Mouse (Mus musculus): Measurements from ENCODE around the gene Ucp3. TPM values are rescaled to one million over a fixed set of nuclear protein-coding genes. Genes with fewer than 3 reads are reported as not detected.
A peak's percentile ranks its signal among the peaks of the same experiment; 100 is the strongest.
"Not testable (repeated sequence)": the region's sequence is repeated elsewhere in the genome, so short reads cannot be mapped to it uniquely, and the experiment has no call there.

Ucp3 gene
- total RNA-seq, 2 experiments from 2014 or later, result 15.7 to 43.8 TPM

DNA sequence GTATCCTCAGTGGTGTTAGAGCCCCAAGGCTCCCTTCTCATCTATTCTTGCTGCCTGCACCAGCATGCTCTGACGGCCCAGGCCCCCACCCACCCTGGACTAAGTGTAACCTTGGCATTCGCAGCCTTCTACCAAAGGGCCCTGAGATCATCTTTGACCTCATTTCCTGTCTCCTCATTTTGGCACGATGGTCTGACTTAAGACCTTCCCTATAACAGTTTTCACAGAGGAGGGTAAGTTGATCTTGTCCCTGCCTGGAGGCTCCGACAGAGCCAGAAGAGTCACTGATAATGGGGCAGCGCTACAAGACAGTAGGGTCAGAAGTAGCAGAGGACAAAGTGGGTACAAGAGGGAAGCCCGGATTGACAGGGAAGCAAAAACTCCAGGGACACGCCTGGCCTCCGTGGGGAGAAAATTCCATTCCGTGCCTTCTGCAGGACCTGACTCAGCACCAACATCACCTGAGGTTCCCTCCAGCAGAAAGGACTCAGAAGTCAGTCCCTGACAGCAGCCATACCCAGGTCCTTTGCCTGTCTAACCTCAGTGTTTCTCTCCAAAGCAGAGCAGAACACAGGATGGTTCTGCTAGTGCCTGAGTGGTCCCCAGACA lies 1.2 kb downstream of the Ucp3 start:
- DNase-seq, result no peak

- DNase-seq, result peak; percentile 76 to 84
These were observed 1.9 kb downstream of the Ucp3 start for GRCm38 (mm10) chr7:100474680-100475079.

GRCm38 (mm10) chr7:100479100-100479822 lies 6.5 kb downstream of the Ucp3 start:
- no peak for DNase-seq

GRCm38 (mm10) chr7:100479823-100480164 lies 7.0 kb downstream of the Ucp3 start:
- no peak for DNase-seq

DNA sequence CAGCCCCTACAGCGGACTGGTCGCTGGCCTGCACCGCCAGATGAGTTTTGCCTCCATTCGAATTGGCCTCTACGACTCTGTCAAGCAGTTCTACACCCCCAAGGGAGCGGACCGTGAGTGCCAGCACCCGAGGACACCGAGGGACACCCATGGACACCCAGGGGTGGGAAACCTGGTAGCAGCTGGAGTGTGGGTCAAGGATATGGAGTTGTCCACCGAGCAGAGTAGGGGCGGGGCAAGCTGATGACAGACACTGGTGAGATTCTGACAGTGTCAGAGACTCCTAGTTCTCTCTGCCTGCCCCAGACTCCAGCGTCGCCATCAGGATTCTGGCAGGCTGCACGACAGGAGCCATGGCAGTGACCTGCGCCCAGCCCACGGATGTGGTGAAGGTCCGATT lies 7.4 kb downstream of the Ucp3 start:
- DNase-seq, result no peak

DNA sequence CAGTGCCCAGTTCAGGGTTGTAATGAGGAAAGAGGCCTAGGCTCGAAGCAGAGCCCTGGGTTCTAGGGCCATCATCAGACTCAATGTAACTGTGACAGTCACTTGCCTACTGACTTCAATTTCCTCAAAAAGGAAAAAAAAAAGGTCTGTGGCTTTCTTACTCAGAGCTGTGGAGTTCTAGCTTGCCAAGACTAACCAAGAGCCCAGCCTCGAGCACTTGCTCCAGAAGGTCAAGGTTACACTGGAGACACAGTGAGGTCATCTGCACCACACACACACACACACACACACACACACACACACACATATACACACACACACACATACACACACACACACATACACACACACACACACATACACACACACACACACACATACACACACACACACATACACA lies 9.3 kb downstream of the Ucp3 start:
- DNase-seq, result not testable (repeated sequence)

- no peak for DNase-seq
These were observed 11.7 kb downstream of the Ucp3 start for GRCm38 (mm10) chr7:100484493-100484892.

GRCm38 (mm10) chr7:100487301-100487700 lies 14.5 kb downstream of the Ucp3 start:
- DNase-seq, result no peak

DNA sequence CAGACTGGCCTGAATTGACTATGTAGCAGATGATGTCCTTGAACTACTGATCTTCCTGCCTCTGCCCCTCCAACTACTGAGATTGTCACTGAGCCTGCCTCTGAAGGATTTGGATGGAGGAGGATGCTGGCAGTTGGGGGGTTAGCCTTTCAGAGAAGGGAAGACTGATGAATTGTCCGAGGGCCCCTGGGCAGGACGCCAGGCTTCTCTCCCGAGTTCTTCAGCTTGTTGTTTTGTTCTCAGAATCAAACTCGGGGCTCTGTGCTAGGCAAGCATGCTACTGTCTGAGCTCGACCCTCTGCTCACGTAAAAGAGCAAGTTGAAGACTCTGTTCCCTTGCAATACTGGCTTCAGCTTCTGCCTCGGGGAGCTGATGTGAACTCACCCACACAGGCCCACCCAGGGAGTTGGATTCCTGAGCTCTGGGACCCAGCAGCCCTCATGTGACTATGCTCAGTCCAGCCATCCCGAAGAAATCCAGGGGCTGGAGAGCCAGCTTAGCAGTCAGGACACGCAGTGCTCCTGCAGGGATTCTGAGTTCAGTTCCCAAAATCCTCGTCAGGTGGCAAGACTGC lies 15.8 kb downstream of the Ucp3 start:
- DNase-seq, result no peak

DNA sequence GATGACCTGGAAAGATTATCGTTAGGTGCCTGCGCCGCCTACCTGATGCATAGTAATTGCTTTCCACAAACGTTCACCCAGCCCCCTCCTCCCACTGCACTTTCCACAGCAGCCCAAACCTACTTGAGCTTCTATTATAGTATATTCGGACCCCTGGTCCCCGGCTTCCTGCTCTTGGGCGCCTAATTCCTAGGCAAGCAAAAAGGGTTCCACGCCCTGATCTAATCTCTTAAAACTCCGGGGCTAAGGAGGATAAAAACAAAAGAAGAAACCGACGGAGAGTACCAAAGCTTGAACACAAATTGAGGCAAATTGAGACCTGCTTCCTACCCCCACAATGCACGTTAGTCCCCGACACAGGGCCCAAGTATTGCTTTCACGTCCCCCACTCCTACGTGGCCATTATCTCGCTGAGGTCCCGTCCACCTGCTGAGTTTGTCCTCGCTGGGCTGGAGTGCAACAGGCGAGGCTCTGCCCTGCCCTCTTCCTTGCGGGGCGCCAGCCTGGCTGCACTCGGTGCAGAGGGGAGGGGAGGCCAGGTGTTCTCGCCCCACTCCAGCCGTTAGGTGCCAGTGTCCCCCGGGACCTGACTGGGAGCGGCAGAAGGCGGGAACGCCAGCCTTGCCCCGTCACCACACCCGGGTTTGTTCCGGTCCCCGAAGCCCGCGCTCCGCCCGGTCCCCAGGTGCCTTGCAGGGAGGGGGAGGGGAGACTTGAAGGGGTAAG lies 19.8 kb downstream of the Ucp3 start:
- DNase-seq, result no peak

DNA sequence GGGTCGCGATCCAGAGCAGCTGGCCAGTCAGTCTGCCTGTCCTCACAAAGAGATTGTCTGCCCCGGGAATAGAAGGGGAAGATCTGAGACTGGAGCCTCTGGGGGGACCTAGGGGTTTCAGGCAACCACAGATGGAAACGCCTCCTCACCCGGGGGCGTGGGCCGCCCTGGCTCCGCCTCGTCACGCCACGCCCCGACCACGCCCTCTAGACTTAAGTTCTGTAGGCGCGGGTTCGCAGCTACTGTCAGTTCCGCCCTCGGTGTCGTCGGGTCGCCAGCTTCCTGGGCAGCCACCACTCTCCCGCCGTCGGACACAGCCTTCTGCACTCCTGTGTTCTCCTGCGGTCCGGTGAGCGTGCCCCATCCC lies 20.3 kb downstream of the Ucp3 start, which contains the start of gene Ucp2:
Ucp2 (plus strand) TSS at position 221 of the 367 bp plus-strand sequence.
- peak; percentile 93 for DNase-seq

DNA sequence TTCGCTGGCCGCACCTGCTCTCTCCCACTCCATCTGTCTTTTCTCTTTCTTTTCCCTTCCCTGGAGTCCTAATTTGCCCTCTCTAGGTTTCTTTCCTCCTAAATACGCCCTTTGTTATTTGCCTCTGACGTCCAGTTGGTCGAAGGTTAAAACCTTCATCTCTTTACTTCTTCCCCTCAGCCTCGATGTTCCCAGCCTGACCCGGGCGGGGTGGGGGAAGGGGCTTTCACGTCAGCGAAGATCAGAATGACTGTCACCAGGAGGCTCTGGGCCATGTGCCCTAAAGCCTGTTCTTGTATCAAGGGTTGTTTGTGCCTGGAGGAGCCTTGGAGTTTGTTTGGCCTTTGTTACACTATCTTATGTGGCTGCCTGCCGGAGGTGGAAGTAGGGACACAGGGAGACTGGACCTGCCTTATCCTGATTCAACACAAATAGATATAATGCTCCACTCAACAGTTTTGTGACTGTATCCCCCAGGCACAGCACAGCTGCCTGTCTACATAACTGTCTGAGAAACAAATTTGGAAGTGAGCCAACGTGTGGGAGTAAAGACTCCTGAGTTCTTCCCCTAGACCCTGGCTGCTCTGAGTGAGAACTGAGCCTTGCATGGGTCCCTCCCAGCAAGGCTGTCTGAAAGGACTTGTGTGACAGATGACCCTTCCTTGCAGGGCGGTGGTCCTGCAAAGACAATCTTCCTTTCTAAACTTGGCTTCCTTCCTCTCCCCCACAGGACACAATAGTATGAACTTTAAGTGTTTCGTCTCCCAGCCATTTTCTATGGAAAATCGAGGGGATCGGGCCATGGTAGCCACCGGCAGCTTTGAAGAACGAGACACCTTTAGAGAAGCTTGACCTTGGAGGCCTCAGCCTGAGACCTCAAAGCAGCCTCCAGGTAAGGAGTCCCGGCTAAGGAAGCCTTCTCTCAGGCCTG lies 21.0 kb downstream of the Ucp3 start:
- DNase-seq, result peak; percentile 66 to 75

DNA sequence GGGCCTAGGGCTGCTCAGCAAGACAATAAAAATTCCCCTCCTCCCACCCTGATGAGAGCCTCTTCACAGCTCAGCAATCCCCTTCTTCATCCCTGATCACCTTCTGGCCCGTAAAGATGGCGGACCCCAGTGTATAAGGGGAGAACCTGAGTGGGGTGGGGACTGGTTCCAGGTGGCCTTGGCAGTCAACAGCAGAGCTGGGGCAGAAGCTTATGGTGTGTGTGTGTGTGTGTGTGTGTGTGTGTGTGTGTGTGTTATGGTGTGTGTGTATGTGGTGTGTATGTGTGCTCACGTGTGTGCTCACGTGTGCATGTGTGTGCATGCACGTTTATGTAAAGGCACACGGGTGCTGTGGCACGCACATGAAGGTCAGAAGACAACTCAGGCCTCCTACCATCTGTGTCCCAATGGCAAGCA lies 21.6 kb downstream of the Ucp3 start:
- DNase-seq, result peak in 1 of 2 experiments; percentile 45

- DNase-seq, result peak in 1 of 2 experiments; percentile 59
These were observed 22.3 kb downstream of the Ucp3 start for GRCm38 (mm10) chr7:100495042-100495441.

DNA sequence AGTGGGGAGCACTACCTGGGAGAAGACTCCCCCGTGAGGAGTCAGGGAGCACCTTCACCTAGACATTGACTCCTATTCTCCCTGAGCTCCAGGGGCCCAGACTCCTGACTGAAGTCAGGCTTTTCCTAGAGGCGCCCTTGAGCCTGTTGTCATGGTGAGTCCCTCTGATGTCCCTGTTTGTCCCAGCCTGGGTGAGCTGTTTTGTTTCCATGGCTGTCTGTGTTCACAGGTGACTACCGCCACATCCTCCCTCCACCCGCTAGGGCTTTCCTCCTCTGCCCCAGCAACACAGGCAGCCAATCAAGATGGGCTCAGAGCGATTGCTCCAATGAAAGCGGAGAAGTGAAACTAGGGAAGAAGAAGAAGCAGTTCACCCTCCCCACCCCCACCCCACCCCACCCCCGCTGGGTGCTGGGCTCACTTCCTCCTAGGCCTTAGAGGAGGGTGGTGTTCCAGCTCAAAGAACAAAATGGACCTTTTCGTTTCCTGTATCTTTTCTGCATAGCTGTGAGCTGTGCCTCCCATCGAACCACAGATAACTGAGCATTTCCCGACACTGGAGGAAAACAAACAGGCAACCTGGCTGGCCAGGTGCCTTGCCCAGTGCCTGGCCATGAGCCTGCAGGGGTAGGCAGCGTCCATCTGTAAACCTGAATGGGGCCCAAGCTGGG lies 22.9 kb downstream of the Ucp3 start:
- peak; percentile 85 to 92 for DNase-seq

GRCm38 (mm10) chr7:100496371-100496770 lies 23.6 kb downstream of the Ucp3 start:
- DNase-seq, result no peak

DNA sequence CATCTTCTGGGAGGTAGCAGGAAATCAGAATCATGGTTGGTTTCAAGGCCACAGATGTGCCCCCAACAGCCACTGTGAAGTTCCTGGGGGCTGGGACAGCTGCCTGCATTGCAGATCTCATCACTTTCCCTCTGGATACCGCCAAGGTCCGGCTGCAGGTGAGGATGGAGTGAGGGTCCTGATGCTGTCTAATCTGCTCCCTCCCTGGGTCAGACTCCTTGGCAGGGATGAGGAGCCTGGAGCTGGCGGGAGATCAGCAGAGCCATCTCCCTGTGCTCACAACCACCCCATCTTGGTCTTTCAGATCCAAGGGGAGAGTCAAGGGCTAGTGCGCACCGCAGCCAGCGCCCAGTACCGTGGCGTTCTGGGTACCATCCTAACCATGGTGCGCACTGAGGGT lies 24.0 kb downstream of the Ucp3 start:
- no peak for DNase-seq

- DNase-seq, result no peak
These were observed 24.6 kb downstream of the Ucp3 start for GRCm38 (mm10) chr7:100497402-100497801.

GRCm38 (mm10) chr7:100497982-100498381 lies 25.2 kb downstream of the Ucp3 start:
- no peak for DNase-seq

DNA sequence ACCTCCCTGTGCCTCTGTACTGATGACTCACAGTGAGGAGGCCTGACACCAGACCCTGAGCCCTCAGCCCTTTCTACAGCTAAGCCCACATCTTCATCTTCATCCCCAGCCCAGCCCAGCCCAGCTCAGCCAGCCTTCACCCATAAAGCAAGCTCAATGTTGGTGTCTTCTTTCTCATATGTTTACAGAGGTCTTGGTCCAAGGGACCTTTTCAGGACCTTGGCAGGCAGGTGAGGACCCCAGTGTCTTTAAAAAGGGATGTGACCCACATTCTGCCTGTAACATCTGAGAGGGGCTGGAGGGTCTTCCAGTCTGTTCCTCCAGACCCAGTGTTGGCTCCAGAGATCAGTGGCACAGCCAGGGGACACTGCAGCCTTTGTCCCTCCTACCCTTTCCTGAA lies 26.7 kb downstream of the Ucp3 start:
- no peak for DNase-seq

- DNase-seq, result peak; percentile 62 to 65
These were observed 27.6 kb downstream of the Ucp3 start for GRCm38 (mm10) chr7:100500276-100500977.
